Mouse (Mus musculus): Measurements from ENCODE around the gene Adarb1. TPM values are rescaled to one million over a fixed set of nuclear protein-coding genes. Genes with fewer than 3 reads are reported as not detected.

Adarb1 gene
- polyA plus RNA-seq, 1 experiment: 3.3 TPM

DNA sequence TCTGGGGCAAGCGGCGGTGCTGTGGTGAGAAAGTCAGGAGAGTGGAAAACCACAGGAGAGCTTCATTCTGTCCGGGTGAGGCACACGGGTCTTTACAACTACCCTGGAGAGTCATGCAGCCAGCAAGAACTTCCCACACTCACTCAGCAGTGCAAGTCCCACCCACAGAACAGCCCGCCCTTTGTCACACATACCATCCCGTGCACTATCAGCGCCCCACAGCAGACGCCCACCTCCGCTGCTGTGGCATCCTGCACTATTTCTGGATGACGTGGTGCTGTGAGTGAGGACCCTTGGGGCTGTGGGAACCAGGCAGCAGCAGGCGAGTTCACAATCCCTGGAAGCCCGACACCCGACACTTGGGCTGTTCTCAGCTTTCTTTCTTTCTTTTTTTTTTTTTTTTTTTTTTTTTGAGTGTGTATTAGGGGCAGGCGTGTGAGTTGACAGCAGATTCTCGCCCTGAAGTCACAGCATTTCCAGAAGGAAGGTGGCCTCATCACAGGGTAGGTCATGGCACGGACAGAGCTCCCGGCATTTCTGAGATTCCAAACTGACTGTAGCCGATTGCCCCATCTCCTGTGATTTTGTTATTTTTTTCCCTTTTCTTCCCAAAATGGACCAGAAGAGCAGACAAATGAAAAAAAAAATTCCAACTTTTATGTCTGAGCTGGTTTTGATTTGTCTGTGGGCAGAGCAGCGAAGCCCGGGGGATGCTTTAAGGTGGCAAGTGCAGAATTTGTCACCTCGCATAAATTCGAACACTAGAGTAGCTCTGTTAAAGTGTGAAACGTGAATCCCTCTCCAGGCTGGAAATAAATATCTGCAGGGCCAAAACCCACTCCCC lies 31.5 kb upstream of the Adarb1 start:
- Histone ChIP-seq H3K4me3 (ENCODE audit: insufficient read depth, poor library complexity, severe bottlenecking) (no peak overlapping the region), H3K27me3 (ENCODE audit: control insufficient read depth, insufficient read depth, insufficient read length) (no peaks in the 10 kb centered on the region), H3K36me3 (ENCODE audit: control insufficient read depth, insufficient read depth) (no peaks in the 10 kb centered on the region), H3ac (ENCODE audit: control insufficient read depth, insufficient read length, low read depth) (peak overlapping the region; percentile 46), H3K79me3 (ENCODE audit: low read depth) (no peaks in the 10 kb centered on the region), H3K79me2 (ENCODE audit: control insufficient read depth, insufficient read depth) (no peaks in the 10 kb centered on the region)
- TF ChIP-seq MAX (IDR thresholded peaks at IDR 0.05) (no peak), FOSL1 (IDR thresholded peaks at IDR 0.05; ENCODE audit: insufficient read depth, low read length, poor library complexity, severe bottlenecking) (no peak), MYOG (IDR thresholded peaks at IDR 0.05; ENCODE audit: control insufficient read depth, extremely low read depth, insufficient read length) (no peak), MYOD1 (IDR thresholded peaks at IDR 0.05; ENCODE audit: control insufficient read depth, insufficient read length, low read depth) (no peak), CTCF (IDR thresholded peaks at IDR 0.05; ENCODE audit: control insufficient read depth, insufficient read depth, insufficient read length) (no peak), CEBPB (IDR thresholded peaks at IDR 0.05; ENCODE audit: low read depth) (no peak), USF1 (IDR thresholded peaks at IDR 0.05; ENCODE audit: low read depth) (no peak)

- Histone ChIP-seq H3ac (ENCODE audit: control insufficient read depth, insufficient read length, low read depth) (no peak overlapping the region), H3K79me3 (ENCODE audit: low read depth) (no peaks in the 10 kb centered on the region), H3K27me3 (ENCODE audit: control insufficient read depth, insufficient read depth, insufficient read length) (no peaks in the 10 kb centered on the region), H3K4me3 (ENCODE audit: insufficient read depth, poor library complexity, severe bottlenecking) (no peak overlapping the region), H3K79me2 (ENCODE audit: control insufficient read depth, insufficient read depth) (no peaks in the 10 kb centered on the region), H3K36me3 (ENCODE audit: control insufficient read depth, insufficient read depth) (no peaks in the 10 kb centered on the region)
- TF ChIP-seq MYOG (IDR thresholded peaks at IDR 0.05; ENCODE audit: control insufficient read depth, extremely low read depth, insufficient read length) (no peak), USF1 (IDR thresholded peaks at IDR 0.05; ENCODE audit: low read depth) (peak; percentile 59)
These were observed 30.7 kb upstream of the Adarb1 start for GRCm38 (mm10) chr10:77448698-77449247.

DNA sequence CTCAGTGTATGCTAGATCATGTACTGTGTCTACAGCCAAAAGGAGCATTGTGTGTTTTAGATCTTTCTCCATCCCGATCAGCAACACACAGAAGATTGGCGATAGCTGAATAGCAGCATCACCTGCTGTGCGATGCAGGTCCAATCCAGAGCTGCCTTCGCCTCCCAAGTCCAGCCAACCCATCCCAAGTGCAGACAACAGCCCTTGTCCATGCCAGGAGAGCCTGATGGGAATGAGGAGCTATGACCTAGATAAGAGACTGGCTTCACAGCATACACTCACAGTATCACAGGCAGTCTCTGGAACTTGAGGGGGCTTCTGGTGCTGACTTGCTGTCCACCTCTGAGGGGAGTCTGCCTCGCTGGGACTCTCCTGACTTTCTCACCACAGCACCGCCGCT lies 30.1 kb upstream of the Adarb1 start:
- Histone ChIP-seq H3ac (ENCODE audit: control insufficient read depth, insufficient read length, low read depth) (no peak overlapping the region), H3K79me3 (ENCODE audit: low read depth) (no peaks in the 10 kb centered on the region), H3K4me3 (ENCODE audit: insufficient read depth, poor library complexity, severe bottlenecking) (no peak overlapping the region), H3K36me3 (ENCODE audit: control insufficient read depth, insufficient read depth) (no peaks in the 10 kb centered on the region), H3K79me2 (ENCODE audit: control insufficient read depth, insufficient read depth) (no peaks in the 10 kb centered on the region), H3K27me3 (ENCODE audit: control insufficient read depth, insufficient read depth, insufficient read length) (no peaks in the 10 kb centered on the region)
- TF ChIP-seq MAX (IDR thresholded peaks at IDR 0.05) (no peak), CTCF (IDR thresholded peaks at IDR 0.05; ENCODE audit: control insufficient read depth, insufficient read depth, insufficient read length) (no peak), USF1 (IDR thresholded peaks at IDR 0.05; ENCODE audit: low read depth) (no peak), CEBPB (IDR thresholded peaks at IDR 0.05; ENCODE audit: low read depth) (no peak), FOSL1 (IDR thresholded peaks at IDR 0.05; ENCODE audit: insufficient read depth, low read length, poor library complexity, severe bottlenecking) (no peak), MYOD1 (IDR thresholded peaks at IDR 0.05; ENCODE audit: control insufficient read depth, insufficient read length, low read depth) (no peak)

DNA sequence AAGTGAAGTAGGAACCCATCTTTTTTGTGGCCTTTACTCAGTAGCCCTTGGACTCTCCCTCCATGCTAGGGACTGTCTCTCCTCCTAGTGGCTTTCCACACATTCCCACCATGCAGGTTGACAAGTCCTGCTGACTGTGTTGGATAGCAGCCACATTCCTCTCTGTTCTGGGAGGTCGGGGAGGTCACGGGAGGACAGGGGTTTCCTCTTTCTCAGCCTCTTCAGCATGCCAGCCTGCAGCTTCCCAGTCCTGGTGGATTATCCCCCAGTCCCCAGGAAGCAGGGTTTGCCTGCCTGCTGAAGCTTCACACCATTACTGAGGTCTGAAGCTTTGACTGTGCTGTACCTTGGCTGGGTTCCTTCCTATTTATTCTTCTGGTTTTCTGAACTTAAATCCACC lies 29.7 kb upstream of the Adarb1 start:
- Histone ChIP-seq H3K27me3 (ENCODE audit: control insufficient read depth, insufficient read depth, insufficient read length) (no peaks in the 10 kb centered on the region), H3K36me3 (ENCODE audit: control insufficient read depth, insufficient read depth) (no peaks in the 10 kb centered on the region), H3K79me3 (ENCODE audit: low read depth) (no peaks in the 10 kb centered on the region), H3K4me3 (ENCODE audit: insufficient read depth, poor library complexity, severe bottlenecking) (no peak overlapping the region), H3ac (ENCODE audit: control insufficient read depth, insufficient read length, low read depth) (no peak overlapping the region), H3K79me2 (ENCODE audit: control insufficient read depth, insufficient read depth) (no peaks in the 10 kb centered on the region)
- no peak for TF ChIP-seq USF1 (IDR thresholded peaks at IDR 0.05; ENCODE audit: low read depth)
- no peak for TF ChIP-seq FOSL1 (IDR thresholded peaks at IDR 0.05; ENCODE audit: insufficient read depth, low read length, poor library complexity, severe bottlenecking)
- TF ChIP-seq MYOG (IDR thresholded peaks at IDR 0.05; ENCODE audit: control insufficient read depth, extremely low read depth, insufficient read length): no peak
- TF ChIP-seq MAX (IDR thresholded peaks at IDR 0.05): no peak

DNA sequence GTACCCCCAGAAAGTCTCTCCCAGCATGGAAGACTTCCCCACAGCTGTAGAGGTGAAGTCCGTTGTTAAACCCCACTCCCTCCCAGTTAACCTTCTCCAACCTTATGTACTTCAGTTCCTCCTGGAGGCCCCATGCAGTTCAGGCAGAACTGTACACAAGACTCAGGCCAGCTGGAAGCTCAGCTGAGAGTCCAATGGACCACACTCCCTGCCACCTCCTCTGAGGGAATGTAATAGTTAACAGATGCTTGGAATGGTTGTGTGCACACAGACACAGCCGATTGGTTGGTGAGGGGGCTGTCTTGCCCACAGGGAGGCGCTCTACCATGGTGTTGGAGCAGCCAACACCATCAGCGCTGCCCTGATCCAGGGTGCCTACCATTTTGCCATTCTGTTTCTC lies 24.2 kb upstream of the Adarb1 start:
- H3K4me3 ChIP-seq (ENCODE audit: insufficient read depth, poor library complexity, severe bottlenecking): no peak overlapping the region
- H3K79me3 ChIP-seq (ENCODE audit: low read depth): no peaks in the 10 kb centered on the region
- no peaks in the 10 kb centered on the region for H3K36me3 ChIP-seq (ENCODE audit: control insufficient read depth, insufficient read depth)
- no peaks in the 10 kb centered on the region for H3K27me3 ChIP-seq (ENCODE audit: control insufficient read depth, insufficient read depth, insufficient read length)
- H3ac ChIP-seq (ENCODE audit: control insufficient read depth, insufficient read length, low read depth): no peak overlapping the region
- H3K79me2 ChIP-seq (ENCODE audit: control insufficient read depth, insufficient read depth): no peaks in the 10 kb centered on the region
- TF ChIP-seq CTCF (IDR thresholded peaks at IDR 0.05; ENCODE audit: control insufficient read depth, insufficient read depth, insufficient read length) (no peak), MYOG (IDR thresholded peaks at IDR 0.05; ENCODE audit: control insufficient read depth, extremely low read depth, insufficient read length) (no peak), MAX (IDR thresholded peaks at IDR 0.05) (no peak), CEBPB (IDR thresholded peaks at IDR 0.05; ENCODE audit: low read depth) (no peak), FOSL1 (IDR thresholded peaks at IDR 0.05; ENCODE audit: insufficient read depth, low read length, poor library complexity, severe bottlenecking) (no peak), MYOD1 (IDR thresholded peaks at IDR 0.05; ENCODE audit: control insufficient read depth, insufficient read length, low read depth) (no peak), USF1 (IDR thresholded peaks at IDR 0.05; ENCODE audit: low read depth) (no peak)

- H3ac ChIP-seq (ENCODE audit: control insufficient read depth, insufficient read length, low read depth): no peak overlapping the region
- H3K4me3 ChIP-seq (ENCODE audit: insufficient read depth, poor library complexity, severe bottlenecking): no peak overlapping the region
- H3K27me3 ChIP-seq (ENCODE audit: control insufficient read depth, insufficient read depth, insufficient read length): no peaks in the 10 kb centered on the region
- H3K36me3 ChIP-seq (ENCODE audit: control insufficient read depth, insufficient read depth): no peaks in the 10 kb centered on the region
- no peaks in the 10 kb centered on the region for H3K79me3 ChIP-seq (ENCODE audit: low read depth)
- no peaks in the 10 kb centered on the region for H3K79me2 ChIP-seq (ENCODE audit: control insufficient read depth, insufficient read depth)
- TF ChIP-seq MYOD1 (IDR thresholded peaks at IDR 0.05; ENCODE audit: control insufficient read depth, insufficient read length, low read depth) (no peak), FOSL1 (IDR thresholded peaks at IDR 0.05; ENCODE audit: insufficient read depth, low read length, poor library complexity, severe bottlenecking) (no peak), CTCF (IDR thresholded peaks at IDR 0.05; ENCODE audit: control insufficient read depth, insufficient read depth, insufficient read length) (no peak), MAX (IDR thresholded peaks at IDR 0.05) (no peak), CEBPB (IDR thresholded peaks at IDR 0.05; ENCODE audit: low read depth) (no peak), USF1 (IDR thresholded peaks at IDR 0.05; ENCODE audit: low read depth) (no peak), MYOG (IDR thresholded peaks at IDR 0.05; ENCODE audit: control insufficient read depth, extremely low read depth, insufficient read length) (no peak)
These were observed 23.7 kb upstream of the Adarb1 start for GRCm38 (mm10) chr10:77441812-77442211.
